ENCODE assay signal across 8 mouse cellular contexts in genomic region chr1:140245876-140246597, GRCm38 (mm10). TPM values are rescaled to one million over a fixed set of nuclear protein-coding genes. Genes with fewer than 3 reads are reported as not detected.
DNase-seq lines count a peak whose midpoint lies in the region; ATAC-seq and TF ChIP-seq lines count a peak whose summit lies in the region.

Kcnt2 (plus strand) TSS chr1:140246158.

- peak; percentile 77 for ATAC-seq in forebrain, embryonic 15.5 days (replicated peaks)
- ATAC-seq in liver, postnatal 0 days, result peak; percentile 23; the same call in 1 of the 2 replicates

- no peak for TF ChIP-seq CTCF in liver, postnatal 0 days (IDR thresholded peaks at IDR 0.05; ENCODE audit: low read depth)

- peak within 1 kb of the TSS; percentile 54 for H3K9ac ChIP-seq in forebrain, embryonic 15.5 days (replicated peaks)
- 0 out of 2 replicates have a peak within 1 kb of the TSS, but pooled peaks have one; percentile 7 for H3K9ac ChIP-seq in liver, postnatal 0 days (replicated peaks)

- no peak for TF ChIP-seq EP300 in liver, postnatal 0 days (IDR thresholded peaks at IDR 0.05; ENCODE audit: low read depth)

- peak within 1 kb of the TSS; percentile 61 for H3K4me3 ChIP-seq in forebrain, embryonic 15.5 days
- peak within 1 kb of the TSS; percentile 40 for H3K4me3 ChIP-seq in liver, postnatal 0 days (ENCODE audit: low read depth, low read length)

- intact Hi-C loops in heart, postnatal 10 days (cut with DNase I), result no loop called here

- H3K4me2 ChIP-seq in forebrain, embryonic 15.5 days (replicated peaks), result peak within 1 kb of the TSS; percentile 74
- H3K4me2 ChIP-seq in liver, postnatal 0 days (ENCODE audit: low read depth, low read length), result peak within 1 kb of the TSS; percentile 71

- peak; percentile 46 for DNase-seq in embryo, embryonic 9.5 days (ENCODE audit: extremely low spot score)
- no peak for DNase-seq in embryo, embryonic 10.5 days (ENCODE audit: low spot score)
- DNase-seq in heart, postnatal 10 days, result peak; percentile 71
- DNase-seq in layer of hippocampus, adult 8-10 months (ENCODE audit: low spot score in 2 of 2), result no peak
- peak; percentile 15 for DNase-seq in liver, postnatal 0 days
- DNase-seq in right cerebral cortex, postnatal 25 days, result peak; percentile 65
- DNase-seq in spleen, adult 12 weeks (ENCODE audit: low spot score), result no peak

- peaks cover 6% of the 10 kb centered on the region; the same call in 1 of the 2 replicates for H3K4me1 ChIP-seq in forebrain, embryonic 15.5 days
- H3K4me1 ChIP-seq in liver, postnatal 0 days (ENCODE audit: insufficient read depth), result 0 out of 2 replicates have a peak, but pooled peaks cover 2% of the 10 kb centered on the region

- H3K36me3 ChIP-seq in forebrain, embryonic 15.5 days, result no peaks in the 10 kb centered on the region
- no peaks in the 10 kb centered on the region for H3K36me3 ChIP-seq in liver, postnatal 0 days (replicated peaks; ENCODE audit: insufficient read depth, low read length)

- no peaks in the 10 kb centered on the region for H3K27me3 ChIP-seq in forebrain, embryonic 15.5 days
- no peaks in the 10 kb centered on the region for H3K27me3 ChIP-seq in liver, postnatal 0 days (ENCODE audit: insufficient read depth, low read length)

- H3K27ac ChIP-seq in forebrain, embryonic 15.5 days (replicated peaks), result no peak within 1 kb of the TSS
- H3K27ac ChIP-seq in liver, postnatal 0 days (ENCODE audit: low read depth), result no peak within 1 kb of the TSS

- under 1% methylated on average over 21 of the region's 21 CpGs for WGBS in forebrain, embryonic 15.5 days
- WGBS in liver, postnatal 0 days (ENCODE audit: insufficient replicate concordance), result 2% methylated on average over 21 of the region's 21 CpGs

- no peaks in the 10 kb centered on the region for H3K9me3 ChIP-seq in forebrain, embryonic 15.5 days
- H3K9me3 ChIP-seq in liver, postnatal 0 days (ENCODE audit: low read length), result no peaks in the 10 kb centered on the region

RNA-seq across cellular contexts. Expression of gene Kcnt2, which starts in this region (rescaled TPM):
- 1.9 and 2.4 TPM in 2 replicates for polyA plus RNA-seq in forebrain, embryonic 15.5 days (2015; fragmentation: Nextera tagmentation; extraction: Ambion mirVana)
- total RNA-seq in heart, postnatal 10 days (2021), result 1 to 10 TPM; 2.9 TPM
- total RNA-seq in layer of hippocampus, adult 8-10 months (2022), result 10 to 100 TPM; 30.2 to 37.8 (median 34.6) TPM
- 0.12 and 0.19 TPM in 2 replicates for polyA plus RNA-seq in liver, postnatal 0 days (2015; fragmentation: Nextera tagmentation; extraction: Ambion mirVana)

Comparison
In these comparisons a context has a peak if more than half of its experiments do, and no peak if none do; other contexts are left out.
1. RNA of gene Kcnt2 (total RNA-seq): 30.2 to 37.8 TPM in layer of hippocampus, adult 8-10 months; 2.9 TPM in heart, postnatal 10 days; every median in the first group is over 4 times any median in the second.
2. DNase-seq: peak in embryo, embryonic 9.5 days (single experiment), heart, postnatal 10 days (2 of 2) and right cerebral cortex, postnatal 25 days (single experiment); none in embryo, embryonic 10.5 days (single experiment), layer of hippocampus, adult 8-10 months (0 of 2) and spleen, adult 12 weeks (single experiment).
3. Peak in DNase-seq, ATAC-seq, H3K4me3 ChIP-seq, H3K9ac ChIP-seq and H3K4me2 ChIP-seq in liver, postnatal 0 days; RNA of the gene not detected or under 1 TPM.